Mouse (Mus musculus) activated CD4-positive, CD25-positive, alpha-beta regulatory T cell, adult 4 months (primary cell): ENCODE measurements around the gene Gm26661. TPM values are rescaled to one million over a fixed set of nuclear protein-coding genes. Genes with fewer than 3 reads are reported as not detected.
A peak's percentile ranks its signal among the peaks of the same experiment; 100 is the strongest.

Source experiments
- ATAC-seq: one replicate; pipeline ENCODE4 v1.8.0; 2017
- polyA plus RNA-seq, 2 experiments: library from polyadenylated mRNA; unstranded; fragments of 100-300 nt; shearing (Covaris generic); gene quantifications; one replicate each; pipeline ENCODE4 v1.2.1; 2017

The Gm26661 gene
- polyA plus RNA-seq, 2 experiments from 2014 or later, result not detected

DNA sequence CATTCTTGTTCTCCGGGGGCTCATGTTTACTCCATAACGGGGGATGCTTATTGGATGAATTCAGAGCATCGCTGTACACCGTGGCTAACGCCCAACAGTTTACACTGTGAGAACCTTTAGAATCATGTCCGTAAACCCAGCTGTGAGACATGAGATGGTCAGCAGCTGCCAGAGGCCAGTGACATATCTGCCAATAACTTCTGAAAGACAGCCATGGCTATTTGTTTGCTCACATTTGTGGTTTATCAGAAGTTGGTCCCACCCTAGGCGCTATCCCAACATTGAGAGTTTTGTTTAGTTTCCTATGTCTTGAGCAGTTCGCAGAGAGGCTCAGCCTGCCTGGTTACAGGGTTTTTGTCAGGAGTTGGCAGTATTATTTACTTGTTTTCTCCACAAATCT lies 30.0 kb downstream of the Gm26661 start:
- no peak for ATAC-seq

DNA sequence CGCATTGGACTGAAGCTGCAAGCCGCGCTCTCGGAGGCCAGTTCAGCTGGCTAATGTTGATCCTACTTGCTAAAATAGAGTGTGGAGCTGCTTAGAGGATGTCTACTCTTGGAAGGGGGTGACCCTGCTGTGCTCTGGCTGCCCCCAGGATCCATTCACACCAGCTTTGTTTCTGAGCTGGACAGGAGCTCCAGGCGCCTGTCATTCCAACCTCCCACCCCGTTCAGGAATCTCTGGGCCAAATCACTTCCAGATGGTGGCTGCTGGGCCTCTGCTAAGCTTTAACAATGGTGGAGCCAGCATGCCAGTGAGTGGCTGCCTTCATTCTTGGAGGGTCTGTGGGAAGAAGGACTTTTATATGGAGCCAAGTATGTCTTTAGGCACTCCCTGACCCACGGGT lies 31.3 kb downstream of the Gm26661 start:
- ATAC-seq, result no peak

DNA sequence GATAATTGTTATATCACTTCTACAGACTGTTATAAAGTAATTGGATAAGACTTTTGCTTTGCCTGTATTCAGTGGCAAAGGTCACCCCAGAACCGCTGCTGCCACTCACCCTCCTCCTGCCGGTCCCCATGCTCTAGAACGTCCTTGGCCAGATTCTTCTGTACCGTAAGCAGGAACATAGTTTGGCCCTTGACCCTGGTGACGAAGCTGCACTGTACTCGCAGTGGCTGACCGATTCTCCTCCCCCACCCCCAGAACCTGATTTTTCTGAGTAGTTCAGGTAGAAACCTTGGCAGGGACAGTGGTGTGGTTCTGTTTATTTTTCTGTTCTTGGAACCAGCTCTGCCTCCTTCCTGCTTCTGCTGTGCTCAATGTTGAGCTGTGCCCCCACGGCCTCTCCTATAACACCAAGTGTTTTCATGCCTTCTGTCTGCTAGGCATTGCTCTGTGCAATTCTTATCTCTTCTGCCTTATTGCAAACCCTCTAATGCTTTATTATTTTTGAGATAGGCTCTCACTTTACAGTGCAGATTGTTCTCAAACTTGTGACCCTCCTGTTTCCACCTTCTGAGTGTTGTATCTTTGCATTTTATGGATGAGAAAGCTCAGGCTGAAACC lies 33.4 kb downstream of the Gm26661 start:
- ATAC-seq, result no peak

DNA sequence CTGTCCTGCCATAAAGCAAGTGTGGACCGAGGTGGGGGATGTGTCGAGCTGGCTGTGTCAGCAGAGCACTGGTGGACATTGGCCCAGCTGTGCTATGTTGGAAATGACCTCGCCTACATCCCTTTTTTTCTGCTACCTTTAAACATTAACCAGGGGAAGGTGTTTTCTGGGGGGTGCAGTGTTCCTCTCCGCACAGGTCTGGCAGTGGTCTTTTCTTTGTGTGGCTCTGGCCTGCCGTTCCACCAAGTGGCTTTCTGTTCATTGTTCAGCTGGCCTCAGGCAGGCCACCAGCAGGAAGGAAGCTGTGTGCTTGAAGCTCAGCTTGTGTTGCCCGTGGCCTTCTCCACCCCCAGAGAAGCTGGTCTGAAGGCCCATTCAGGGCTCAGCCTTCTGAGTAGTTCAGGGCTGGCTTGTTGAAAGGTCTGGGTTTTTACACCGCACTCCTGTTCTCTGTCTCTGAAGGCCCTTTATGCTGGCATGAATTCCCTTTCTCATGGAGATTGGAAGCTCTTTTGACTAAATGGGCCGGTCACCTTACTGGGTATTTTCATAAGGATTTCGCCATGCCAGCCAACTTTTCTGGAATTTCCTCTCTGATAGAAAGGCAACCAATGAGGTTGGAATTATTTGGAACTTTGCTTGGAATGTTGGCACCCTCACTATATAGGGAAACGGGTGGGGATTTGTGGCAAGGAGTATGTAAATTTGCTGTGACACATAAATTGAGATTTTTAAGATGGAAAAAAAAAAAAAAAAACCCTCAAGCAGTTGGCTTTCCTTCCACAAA lies 35.0 kb downstream of the Gm26661 start:
- no peak for ATAC-seq

DNA sequence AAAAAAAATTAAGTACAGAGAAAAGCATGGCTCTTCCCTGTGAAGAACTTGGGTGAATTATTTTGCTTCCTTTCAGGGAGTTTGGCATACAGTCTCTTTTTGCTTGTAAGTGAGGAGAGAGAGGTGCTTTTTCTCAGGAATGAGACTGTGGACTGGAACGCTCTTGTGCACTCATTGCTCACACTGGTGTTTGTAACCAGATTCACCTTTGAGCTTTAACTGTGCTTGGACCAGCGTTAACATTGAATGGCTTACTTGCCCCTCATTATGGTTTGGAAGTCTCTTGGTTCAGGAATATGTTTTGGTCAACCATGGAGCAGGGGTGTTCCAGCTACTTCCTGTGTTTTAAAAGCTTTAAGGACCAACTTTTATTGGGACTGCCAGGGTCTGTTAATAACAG lies 37.8 kb downstream of the Gm26661 start:
- ATAC-seq, result no peak

DNA sequence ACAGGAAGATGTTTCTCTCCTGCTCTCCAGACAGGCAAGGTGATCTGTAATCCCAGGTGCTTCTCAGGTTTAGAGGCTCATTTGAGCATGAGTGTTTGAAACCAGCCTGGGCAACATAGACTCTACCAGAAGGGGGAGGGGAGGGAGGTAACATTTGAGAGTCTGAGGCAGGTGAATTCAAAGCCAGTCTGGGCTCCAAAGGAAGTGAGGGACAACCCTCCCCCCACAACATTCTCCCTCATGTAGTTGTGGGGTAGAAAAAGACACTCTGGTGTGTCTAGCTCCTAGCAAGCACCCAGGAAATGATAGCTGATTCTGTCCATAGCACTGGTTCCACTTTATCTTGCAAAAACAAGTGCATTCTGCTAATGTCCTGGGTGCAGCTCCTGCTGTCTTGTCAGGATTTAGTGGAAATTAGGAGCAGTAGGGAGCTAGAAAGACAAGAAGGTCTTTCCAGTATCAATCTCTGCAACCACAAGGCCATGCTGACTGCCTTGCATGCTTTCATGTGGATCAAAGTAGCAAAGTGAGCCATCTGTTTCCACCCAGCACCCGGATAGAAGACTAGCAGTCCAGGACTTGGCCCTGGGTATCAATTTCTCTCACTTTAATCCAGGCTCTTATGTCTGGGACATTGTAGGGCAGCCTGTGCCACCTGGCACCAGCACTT lies 40.5 kb downstream of the Gm26661 start:
- ATAC-seq, result peak; percentile 65

DNA sequence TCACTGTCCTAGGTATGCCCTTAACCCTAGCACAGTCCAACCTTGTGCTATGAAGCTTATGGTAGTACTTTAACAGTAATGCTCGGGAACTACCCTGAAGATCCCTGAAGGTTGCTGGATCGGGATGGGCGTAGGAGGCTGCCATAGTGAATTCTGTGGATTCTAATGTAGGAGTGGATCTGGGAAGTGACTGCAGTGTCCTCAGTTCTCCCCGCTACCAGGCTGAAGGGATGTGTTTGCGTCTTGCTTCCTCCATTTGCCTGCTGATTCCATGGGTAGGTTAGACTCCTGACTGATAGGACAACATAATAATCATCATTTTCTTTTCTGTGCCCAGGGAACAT lies 41.0 kb downstream of the Gm26661 start:
- no peak for ATAC-seq

DNA sequence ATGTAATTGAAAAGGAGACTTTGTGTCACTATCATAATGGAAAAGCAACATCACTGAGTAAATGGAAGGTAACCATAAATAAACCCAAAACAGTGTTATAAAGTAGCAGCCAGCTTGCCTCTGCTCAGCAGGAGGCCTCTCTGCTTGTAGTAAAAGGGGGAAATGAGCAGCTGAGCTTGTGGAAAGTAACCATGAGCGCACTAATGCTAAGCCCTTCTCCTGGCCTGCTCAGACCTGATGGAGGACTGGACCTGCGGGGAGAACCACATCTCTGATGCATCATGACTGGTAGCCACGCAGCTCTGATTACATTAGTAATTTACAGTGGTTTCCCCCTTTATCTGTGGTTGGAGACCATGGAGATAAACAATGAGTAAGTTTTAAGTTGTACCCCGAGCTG lies 42.1 kb downstream of the Gm26661 start:
- ATAC-seq, result no peak

DNA sequence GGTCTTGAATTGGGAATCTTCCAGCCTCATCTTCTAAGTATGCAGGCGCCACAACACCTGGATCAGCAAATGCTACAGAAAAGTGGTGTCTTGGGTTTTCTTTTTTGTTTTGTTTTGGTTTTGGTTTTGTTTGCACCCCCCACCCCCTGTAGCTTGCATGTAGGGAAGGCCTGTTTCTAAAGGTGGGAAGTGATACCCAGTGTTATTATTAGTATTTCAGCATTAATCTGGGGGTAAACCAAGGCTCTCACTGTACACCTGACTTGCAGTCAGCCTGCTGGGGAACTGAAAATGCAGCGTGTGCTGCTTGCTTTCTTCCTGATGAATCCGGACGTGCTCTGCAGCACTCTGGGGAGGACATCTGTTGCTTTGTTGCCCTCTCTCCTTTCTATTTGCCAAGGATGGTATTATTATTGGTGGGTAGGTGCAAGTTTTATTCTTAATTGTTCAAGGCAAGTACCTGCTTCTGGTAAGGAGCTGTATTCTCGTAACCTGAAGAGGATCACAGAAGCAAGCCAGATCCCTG lies 47.2 kb downstream of the Gm26661 start:
- no peak for ATAC-seq

DNA sequence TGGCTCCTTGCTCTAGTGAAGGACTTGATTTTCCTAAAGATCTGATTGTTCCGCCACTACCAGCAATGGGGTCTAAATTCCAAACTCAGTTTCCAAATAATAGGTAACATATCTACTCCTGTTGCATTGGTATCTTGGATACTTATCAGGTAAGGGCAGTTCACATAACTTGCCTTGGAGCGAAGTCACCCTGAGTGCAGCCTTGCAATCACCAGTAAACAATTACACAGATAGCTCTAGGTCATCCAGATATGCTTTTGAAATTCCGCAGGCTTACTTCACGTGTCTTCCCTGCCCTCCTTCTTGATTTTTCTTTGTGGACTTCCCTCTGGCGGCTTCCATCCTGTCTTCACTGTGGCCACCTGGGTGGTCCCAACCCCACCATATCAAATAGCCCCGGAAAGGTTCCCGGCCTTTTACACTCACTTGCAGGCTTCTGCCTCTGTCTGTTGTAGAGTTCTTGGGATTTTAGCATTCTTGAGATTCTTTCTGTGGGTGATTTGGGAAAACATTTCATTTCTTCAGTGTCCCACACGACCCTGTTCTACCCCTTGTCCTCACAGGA lies 48.6 kb downstream of the Gm26661 start:
- no peak for ATAC-seq

Other genes with a start within 250 kb of the Gm26661 start
- 1 to 10 TPM; 2.1 to 3.1 TPM for gene Gm3558, start 223.0 kb upstream of the Gm26661 start, polyA plus RNA-seq
- not detected for gene Gm10338, start 196.0 kb upstream of the Gm26661 start, polyA plus RNA-seq
- not detected for gene Gm10128, start 147.6 kb upstream of the Gm26661 start, polyA plus RNA-seq
- 1 to 10 TPM; 5.1 to 6.6 TPM for gene Flnb, start 26.4 kb downstream of the Gm26661 start, polyA plus RNA-seq
- gene Gm45521, start 165.7 kb downstream of the Gm26661 start, polyA plus RNA-seq, result not detected
- gene Dnase1l3, start 203.0 kb downstream of the Gm26661 start, polyA plus RNA-seq, result 1 to 10 TPM; 2.6 to 4.1 TPM
- 10 to 100 TPM; 22.2 to 25.5 TPM for gene Abhd6, start 211.3 kb downstream of the Gm26661 start, polyA plus RNA-seq